Mouse (Mus musculus) G1E (cell line): ENCODE data around the gene Cym.

Source experiments
- CTCF ChIP-seq: IDR thresholded peaks from 2 replicates; pipeline ENCODE4 v1.5.1; 2012; ENCODE audit warnings: low read depth, low read length, inconsistent platforms, mixed read lengths
- GATA1 ChIP-seq: IDR thresholded peaks from 2 replicates; pipeline ENCODE4 v1.6.1; 2012; ENCODE audit warnings: borderline replicate concordance, low read length, inconsistent platforms, mixed read lengths
- GATA2 ChIP-seq: IDR thresholded peaks from 2 replicates; pipeline ENCODE4 v1.6.1; 2012; ENCODE audit warnings: low read depth, low read length, inconsistent platforms, borderline replicate concordance
- POLR2AphosphoS5 ChIP-seq: IDR thresholded peaks from 2 replicates; pipeline ENCODE4 v1.6.1; 2012; ENCODE audit warnings: low read depth, low read length, inconsistent platforms; ENCODE audit not compliant: insufficient replicate concordance

- TF ChIP-seq CTCF (no peak), GATA2 (no peak), GATA1 (no peak), POLR2AphosphoS5 (no peak)
Measured at GRCm38 (mm10) chr3:107229822-107230221, 8.3 kb upstream of the Cym start.
